Mouse (Mus musculus): ENCODE measurements around the gene Srebf1.

The Srebf1 gene

DNA sequence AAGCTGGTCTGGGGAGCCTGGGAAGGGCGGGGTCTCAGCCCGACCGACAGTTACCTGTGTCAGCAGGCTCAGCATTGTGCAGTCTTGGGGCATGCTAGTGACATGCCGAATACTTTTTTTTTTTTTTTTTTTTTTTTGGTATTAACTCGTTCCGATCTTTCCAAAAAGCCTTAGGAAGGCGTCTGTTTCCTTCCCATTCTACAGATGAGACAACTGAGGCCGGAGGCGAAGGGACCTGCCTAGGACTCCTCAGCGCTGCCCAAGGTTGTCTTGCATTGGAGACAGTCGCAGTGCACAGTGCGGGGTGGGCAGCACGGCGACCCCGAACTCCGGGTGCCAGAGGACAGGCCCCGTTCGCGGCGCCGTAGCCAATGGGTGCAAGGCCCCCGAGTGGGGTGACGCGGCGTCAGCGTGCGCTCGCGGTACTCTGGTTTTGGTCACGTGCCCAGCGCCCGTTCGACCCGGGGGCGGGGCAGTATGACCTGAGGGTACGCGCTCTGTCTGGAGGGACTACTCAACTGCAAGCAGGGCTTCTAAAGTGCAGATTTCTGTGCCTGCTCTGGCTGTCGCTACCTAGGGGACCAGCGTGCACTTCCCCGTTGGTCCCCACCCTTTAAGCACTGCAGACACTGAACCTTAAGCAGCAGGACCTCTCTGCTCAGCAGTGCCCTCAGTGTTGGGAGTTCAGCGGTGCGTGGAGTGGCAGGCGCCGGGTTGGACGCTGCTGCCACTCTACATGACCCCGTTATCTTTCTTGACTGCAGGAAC, at the start of gene Srebf1:
Srebf1 (minus strand) TSS at position 113 of the 768 bp plus-strand sequence.
- DNase-seq = peak; percentile 83

DNA sequence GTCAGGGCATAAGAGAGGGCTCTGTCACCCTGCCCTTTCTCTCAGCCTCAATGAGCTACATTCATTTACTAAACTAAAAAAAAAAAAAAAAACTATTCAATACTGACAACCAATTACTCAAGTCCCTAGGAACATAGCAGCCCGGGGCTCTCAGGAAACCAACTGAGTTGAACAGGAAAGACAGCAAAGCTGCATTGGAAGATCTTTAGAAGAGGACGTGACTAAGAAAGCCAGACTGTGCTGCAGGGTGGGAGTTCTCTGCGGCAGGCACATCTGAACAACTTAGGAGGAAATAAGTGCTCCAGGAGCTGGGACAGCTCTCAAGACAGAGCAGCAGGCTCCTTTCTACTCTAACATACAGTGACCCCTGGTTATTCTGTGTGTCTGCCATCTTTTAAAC, 46.2 kb upstream of the Srebf1 start:
- peak; percentile 32 for DNase-seq

DNA sequence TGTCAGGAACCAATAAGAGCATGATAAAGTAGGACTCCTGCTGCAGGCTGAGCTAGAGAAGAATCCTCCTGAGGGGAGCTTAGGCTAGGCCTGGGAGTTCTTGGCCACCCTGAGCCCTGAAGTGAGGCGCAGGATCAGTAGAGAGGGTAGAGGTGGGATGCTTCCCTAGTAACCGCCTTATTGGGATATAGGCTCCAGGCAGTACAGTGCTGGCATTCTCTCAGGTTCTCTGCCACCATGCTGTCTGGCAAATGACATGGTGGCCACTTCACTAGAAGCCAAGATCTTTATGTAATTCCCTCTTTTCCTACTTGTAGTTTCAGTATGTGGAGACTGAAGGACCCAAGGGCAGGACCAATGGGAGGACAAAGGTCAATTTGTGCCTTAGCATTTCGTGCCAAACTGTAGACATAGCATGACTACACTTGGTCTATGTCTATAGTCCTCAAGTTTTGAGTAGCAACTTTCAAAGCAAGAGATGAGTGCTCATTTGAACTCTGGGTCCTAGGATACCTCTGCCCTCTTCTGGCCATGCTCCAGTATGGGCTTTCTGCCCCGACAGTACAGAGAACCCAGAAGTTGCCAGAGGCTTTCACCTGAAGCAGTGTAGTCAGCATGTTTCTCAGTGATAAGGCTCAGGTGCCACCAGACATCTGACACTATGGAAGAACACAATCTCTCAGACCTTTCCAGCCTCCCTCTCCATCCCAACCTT, 43.0 kb upstream of the Srebf1 start:
- peak; percentile 16 for DNase-seq

DNA sequence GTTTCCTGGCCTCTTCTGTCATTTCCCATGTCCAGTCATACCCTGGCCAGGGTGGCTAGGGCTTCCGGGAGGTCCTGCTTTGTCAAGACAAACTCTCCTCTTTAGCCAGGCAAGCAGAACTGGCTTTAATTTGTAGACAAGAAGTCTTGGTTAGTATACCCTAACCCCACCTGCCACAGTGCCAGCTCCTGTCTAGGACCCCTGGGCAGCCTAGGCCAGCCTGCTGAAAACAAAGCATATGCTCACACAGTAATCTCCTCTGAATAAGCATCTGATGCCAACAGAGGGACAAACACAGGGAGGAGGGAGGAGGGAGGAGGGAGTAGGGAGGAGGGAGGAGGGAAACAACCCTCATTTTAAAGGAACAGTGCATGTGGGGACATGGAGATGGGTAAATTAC, 42.3 kb upstream of the Srebf1 start:
- DNase-seq = no peak

DNA sequence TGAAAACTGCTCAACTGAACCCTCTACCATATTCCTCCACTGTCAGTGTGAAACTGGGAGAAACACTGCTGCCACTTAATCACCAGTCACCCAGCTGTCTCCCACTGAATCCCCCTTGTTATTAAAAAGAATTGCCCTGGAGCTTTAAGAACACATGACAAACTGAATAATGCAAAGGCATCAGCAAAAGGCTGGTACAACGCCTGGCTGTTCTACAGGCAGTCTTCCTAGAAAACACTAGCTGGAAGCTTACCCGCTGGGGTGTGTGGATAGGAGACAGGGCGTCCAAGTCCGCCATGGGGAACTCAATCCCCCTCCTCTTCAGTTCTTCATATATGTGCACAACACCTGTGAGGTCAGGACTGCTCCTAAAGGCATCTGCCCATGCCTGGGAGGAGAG, 40.0 kb upstream of the Srebf1 start:
- DNase-seq = no peak

DNA sequence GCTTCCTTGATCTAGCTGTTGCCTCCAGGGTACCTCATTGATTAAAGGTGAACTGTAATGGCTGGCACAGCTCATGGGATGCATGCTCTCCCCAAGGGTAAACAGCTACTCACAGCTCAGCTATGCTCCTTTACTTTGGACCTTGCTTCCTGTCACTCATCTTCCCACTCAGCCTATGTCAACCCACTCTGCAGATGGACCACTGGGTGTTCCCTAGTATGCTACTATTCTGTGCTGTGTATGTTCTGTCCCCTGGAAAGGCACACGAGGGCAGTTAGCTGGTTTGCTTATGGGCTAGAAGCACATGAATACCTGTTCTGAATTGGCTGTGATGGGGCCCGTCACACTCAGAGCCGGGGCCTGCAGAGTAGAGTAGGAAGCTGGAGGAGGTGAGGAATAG, 38.4 kb upstream of the Srebf1 start:
- DNase-seq = no peak

DNA sequence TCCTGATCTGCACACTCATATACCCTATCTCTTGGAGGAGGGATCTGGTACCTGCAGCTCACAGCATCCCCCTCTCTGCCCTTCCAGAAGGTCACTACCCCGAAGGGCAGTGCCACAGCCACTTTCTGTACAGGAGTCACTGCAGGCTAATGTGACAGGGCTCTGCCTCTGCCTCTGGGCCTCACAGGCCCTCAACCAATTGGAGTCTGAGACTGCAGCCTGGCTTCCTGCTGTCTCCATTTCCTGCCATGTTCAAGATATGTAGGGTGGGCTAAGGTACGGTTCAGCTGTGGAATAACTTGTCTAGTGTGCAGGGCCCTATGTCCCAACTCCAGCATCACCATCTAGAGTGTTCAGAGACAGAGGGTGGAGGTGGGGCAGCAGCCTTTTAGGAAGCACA, 35.3 kb upstream of the Srebf1 start:
- no peak for DNase-seq

DNA sequence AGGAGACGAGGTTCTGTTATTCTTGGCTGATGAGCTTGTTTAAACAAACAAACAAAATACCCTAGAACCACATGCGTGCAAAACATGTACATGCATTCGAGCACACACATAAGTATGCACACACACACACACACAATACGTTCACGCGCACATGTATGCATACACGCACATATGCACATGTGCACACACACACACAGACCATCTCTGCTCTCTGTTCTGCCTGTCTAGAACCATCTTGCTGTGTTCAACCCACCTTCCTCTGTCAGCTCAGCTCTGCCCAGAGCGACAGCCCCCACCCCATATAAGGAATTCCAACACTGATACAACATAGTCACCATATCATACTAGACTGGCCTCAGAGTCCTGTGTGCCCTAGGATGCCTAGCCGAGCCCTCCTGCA, 34.3 kb upstream of the Srebf1 start:
- DNase-seq = no peak

DNA sequence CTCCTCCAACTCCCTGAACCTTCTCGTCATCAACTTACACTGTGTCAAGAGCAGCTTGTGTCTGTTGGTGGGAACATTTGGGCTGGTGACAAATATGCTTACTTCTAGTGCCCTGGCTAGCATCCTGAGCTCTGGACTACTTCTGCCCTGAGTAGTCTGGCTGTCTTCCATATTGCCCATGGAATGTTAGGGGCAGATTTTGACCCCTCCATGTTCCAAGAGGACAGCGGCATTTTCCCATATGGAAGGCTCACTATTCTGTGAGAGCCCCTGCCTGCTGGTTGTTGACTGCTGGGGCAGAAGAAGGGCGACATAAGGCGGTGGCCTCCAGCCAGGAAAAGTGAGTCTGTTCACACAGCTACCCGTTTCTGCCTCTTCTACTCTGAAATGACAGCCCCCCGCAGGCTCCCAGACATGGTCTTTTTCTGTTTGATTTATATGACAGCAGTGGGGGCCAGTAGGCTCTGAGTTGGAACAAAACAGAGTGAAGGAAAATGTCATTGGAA, 33.8 kb upstream of the Srebf1 start:
- DNase-seq = peak; percentile 40

DNA sequence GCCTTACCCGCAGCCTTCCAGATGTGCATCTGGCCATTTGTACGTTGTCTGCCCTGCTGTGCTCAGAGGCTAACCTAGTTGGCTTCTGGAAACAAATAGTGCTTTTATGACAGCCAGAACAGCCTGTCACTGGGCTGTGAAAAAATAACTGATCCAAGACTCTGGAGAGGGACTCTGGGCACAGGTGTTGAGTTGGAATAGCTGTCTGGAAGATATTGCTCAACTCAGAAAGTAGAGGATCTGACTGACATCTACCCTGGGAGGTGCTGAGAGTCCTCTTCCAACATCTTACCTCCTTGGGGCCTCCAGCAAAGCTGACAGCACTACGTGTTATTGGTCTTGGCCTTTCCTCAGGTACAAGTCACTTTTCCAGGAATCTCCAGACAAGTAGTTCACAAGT, 33.3 kb upstream of the Srebf1 start:
- no peak for DNase-seq

DNA sequence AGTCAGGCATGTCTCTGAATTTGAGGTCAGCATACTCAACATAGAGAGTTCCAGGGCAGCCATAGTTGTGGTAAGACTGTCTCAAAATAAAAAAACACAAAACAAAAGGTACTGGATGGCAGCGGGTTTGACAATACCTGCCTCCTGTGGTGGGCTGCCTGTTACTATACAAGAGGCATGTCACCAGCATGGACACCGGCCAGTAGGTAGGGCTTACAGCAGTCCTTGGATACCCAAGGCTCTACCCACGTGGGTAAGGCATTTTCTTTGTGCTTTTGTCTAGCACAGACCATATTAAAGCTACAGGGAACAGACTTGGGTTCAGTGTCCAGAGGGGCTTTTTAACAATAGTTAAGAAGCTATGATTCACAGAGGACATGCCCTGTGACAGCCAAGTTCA, 32.8 kb upstream of the Srebf1 start:
- DNase-seq = no peak

DNA sequence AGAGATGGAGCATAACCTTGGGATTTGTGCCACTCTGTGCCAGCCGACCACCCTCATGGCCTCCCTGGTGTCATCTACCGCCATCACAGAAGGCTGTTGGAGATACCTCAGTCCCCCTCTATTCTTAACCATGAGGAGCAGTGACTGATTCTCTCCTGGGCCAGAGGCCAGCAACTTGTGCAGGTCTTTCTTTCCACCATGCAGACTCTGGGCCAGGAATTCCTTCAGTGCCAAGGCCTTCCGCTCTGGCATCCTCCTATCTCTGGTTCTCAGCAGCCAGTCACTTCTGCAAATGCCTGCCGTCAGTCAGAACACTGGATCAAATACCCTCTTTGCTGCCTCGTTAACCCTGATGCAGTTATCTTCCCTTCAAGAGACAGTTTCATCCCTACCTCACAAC, 31.9 kb upstream of the Srebf1 start:
- no peak for DNase-seq

DNA sequence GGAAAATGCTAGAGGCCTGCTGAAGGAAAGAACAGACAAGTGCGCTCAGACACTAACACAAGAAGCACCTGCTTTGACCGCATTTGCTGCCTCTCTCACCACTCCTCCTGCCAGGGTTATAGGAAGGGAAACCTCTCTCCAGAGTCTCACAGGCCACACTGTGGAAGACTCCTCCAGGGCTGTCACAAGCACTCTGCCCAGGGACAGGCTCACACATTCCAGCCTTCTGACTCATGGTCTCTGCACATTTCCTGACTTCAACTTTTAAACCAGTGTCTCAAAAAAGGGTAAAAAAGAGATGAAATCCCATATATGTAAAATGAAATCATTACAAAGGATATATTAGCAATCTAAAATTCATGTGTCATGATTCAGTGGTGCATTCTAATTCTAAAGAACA, 31.2 kb upstream of the Srebf1 start:
- no peak for DNase-seq

DNA sequence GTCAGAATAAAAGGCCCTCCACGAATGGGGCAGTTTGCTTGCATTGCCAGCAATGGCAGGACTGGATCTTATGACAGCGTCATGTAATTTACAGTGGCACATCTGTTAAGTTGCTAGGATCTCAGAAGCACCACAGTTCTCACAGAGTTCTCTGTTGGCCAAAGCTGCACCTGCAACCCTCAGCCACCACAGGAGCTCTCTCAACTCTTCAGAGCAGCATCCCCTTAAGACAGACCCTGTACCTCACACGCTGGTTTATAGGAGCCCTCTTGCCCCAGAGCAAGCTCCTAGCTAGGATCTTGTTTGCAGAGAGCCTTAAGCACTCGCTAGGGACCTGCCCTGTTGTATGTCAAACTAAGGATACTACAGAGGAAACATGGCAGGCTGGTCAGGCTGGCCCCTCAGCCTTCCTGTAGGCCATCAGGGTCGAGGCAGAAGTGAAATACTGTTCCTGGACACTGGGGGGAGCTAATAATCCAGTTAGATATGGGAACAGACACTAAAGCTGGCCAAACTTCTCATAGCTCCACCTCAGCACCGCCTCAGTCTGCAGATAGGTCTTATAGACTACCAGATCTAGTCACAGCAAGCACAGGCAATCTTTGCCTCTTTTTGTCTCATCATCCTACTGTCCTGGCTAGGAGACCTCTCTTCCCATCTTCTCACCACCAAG, 28.7 kb upstream of the Srebf1 start:
- peak; percentile 43 for DNase-seq

DNA sequence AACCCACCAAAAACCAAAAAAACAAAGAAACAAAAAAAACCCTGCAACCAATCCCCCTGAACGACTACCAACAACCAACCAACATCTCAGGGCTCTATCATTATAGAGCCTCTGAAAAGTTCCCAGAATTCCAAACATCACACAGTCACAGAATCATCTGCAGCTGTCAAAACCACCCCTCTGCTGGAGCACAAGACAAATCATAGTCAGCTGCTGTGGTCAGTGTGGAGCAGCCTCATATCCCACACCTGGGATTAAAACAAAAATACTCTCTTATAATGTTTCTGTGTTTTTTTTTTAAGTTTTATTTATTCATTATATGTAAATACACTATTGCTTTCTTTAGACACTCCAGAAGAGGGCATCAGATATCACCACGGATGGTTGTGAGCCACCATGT, 27.5 kb upstream of the Srebf1 start:
- DNase-seq = no peak

DNA sequence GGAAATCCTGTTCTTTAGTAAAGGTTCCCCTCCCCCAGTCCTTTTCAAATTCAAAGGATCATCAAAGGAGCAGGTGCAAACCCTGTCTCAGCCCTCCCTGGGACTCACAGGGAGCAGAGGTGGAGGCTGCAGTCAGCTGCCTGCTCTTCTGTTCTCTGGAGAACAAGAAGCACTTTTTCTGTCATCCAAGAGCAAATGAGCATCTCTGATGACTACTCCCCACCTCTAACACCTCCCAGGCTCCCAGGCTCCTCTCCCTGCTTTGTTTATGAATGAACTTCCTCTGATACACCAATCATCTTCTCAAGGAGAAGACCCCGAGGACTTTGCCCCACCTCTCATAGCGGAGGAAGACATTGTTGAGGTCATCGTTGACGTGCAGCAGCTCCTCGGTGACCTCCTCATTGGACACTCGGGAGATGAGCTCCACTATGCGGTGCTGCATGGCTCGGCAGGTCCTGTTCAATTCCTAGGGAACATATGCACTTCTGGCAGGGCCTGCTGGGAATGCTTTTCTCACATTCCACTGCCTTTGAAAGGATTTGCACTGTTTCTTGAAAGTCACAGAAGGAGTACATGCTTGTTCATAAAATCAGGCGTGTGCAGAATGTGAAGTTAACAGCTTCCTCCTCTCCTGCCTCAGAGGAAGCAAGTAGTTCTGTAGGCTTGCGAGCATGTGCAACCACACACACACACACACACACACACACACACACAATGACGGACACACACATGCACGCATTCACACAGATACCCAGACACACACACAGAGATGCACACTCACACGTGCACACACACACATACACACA, 26.4 kb upstream of the Srebf1 start:
- no peak for DNase-seq

DNA sequence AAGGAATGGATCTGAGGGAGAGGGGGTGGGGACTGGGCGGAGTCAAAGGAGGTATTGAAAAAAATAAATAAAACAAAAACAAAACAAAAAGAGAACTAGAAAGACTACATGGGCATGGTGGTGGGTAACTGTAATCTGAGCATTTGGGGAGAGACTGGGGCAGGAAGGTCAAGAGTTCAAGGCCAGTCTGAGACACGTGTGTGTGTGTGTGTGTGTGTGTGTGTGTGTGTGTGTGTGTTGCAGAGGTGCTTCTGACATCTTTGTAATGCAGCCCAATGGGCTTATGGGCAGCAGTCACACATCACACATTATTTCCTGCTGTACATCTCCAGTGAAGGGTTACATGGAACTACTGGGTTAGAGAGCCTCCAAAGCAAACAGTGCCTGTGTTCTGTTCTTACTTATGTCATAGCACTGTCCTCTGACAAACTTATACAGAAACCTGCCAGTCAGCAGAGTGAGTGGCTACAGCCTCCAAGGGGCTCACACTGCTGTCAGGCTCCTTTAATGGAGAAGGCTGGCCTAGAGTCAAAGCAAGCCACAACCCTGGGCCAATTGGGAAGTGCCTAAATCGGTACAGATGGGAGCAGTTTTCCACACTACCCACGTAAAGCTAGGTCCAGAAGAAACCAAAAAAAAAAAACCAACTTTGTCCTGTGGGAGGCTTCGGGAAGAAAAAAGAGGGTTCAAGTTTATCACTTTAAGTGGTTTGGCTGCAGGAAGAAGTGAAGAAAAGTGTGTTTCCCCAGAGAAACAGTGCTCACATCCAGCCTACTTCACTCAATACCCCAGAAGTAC, 25.6 kb upstream of the Srebf1 start:
- DNase-seq = no peak

DNA sequence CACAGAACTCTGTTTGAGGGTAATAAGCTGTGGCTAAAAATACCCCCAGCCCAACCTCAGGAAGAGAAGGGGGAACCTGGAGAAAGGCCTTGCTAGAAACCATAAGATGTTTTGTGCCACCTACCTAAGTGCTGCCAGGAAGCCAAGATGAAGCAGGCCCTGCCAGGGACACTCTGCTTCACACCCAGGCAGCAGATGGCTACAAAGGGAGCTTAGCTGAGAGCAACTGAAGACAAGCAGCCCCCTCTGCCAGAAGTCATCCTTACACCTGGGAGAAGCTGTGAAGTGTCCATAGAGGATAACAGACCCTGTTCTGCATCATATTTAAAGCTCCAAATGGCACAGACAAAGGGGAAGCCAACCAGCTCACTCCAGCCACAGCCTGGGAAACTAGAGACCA, 23.7 kb upstream of the Srebf1 start:
- DNase-seq = no peak

DNA sequence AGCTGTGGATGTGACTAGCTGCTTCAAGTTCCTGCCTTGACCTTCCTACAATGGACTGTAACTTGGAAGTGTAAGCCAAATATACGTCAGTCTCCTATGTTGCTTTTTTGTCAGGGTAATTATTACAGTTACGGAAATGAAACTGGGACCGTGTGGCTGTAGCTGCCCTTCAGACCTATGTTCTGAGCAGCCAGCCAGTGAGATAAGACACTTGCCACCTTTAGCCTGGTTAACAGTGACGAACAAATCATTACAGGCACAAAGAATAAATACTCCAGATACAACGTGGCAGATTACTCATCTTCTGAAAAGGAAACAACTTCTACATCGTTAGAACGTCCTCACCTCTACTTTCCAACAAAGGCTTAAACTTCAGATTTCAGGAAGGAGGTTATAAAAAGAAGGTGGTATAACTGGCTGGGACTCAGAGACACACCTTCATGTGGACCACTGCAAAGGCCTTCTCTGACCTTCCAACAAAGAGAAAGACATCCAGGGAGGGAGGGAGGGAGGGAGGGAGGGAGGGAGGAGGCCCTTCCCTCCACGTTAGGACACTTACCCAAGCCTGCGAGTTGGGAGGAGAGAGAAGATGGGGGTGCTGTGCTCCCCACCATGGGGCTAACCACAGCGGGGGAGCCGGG, 22.2 kb upstream of the Srebf1 start:
- DNase-seq = no peak

DNA sequence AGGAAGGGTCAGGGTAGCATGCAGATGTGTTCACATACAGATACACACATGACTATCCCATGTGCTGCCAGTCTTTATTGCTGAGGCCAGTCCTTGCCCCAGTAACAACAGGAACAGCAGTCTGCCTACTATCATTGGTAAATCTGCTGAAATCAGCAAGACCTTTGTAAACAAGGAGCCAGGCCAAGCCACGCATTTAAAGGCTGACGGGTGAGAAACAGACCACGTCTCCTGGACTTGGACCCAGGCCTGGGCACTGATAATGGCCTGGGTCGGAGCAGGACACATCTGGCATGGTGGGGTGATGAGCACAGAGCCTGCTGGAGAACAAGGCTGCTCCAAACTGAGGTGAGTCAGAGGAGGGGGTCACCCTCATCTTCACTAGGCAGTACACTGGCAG, 18.1 kb upstream of the Srebf1 start:
- DNase-seq = no peak

DNA sequence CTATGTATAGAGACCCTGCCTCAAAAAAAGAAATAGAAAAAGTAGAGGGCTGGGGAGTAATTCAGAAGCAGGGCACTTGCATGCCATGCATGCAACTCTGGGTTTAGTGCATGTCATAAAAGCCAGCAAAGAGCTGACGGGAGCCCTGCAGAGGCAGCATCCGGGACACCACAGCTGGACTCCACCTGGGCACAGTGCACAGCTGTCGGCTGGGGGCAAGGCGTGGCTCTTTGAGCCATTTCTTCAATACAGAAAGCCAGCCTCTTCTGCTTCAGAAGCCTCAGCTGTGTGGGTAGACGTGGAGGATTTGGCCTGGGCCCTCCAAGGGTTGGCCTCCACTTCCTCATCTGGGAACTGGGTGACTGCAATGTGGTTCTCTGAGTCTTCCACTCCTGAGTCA, 13.0 kb upstream of the Srebf1 start:
- DNase-seq = no peak

DNA sequence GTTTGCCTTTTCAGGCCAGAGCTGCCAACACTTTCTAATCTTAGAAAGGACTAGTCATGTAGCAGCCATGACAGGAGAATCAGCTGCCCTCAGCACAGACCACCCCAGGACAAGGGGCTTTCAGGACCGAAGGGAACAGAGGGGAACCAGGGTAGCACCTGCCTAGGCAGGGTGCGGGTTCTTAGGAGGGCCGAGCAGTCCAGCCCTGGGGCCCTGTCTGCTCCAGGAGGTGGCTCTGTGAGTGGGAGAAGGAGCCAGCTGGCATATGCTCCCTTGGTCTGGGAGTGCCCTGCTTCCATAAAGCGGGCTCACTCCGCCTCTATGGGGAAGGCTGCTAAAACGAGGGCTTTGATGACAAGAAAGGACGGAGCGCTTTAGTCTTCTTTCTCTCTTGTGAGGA, 10.9 kb upstream of the Srebf1 start:
- no peak for DNase-seq

Data from kidney, adult 11 months (tissue).